Mouse (Mus musculus): ENCODE data around the gene Zscan21.
"Not testable (repeated sequence)": the region's sequence is repeated elsewhere in the genome, so short reads cannot be mapped to it uniquely, and the experiment has no call there.

The Zscan21 gene

GRCm38 (mm10) chr5:138116255-138117198 lies at the start of gene Zscan21:
Gene Zscan21, plus strand, starts transcription at chr5:138116903.
- DNase-seq (ENCODE audit: low read depth, low spot score), result peak; percentile 82

- no peak for DNase-seq (ENCODE audit: low read depth, low spot score)
These were observed 42.9 kb upstream of the Zscan21 start for GRCm38 (mm10) chr5:138073803-138074202.

- DNase-seq (ENCODE audit: low read depth, low spot score), result no peak
These were observed 41.0 kb upstream of the Zscan21 start for GRCm38 (mm10) chr5:138075684-138076083.

- no peak for DNase-seq (ENCODE audit: low read depth, low spot score)
These were observed 40.6 kb upstream of the Zscan21 start for GRCm38 (mm10) chr5:138076148-138076547.

GRCm38 (mm10) chr5:138080456-138080855 lies 36.2 kb upstream of the Zscan21 start:
- DNase-seq (ENCODE audit: low read depth, low spot score), result no peak

- no peak for DNase-seq (ENCODE audit: low read depth, low spot score)
These were observed 35.3 kb upstream of the Zscan21 start for GRCm38 (mm10) chr5:138081446-138081845.

- DNase-seq (ENCODE audit: low read depth, low spot score), result no peak
These were observed 33.3 kb upstream of the Zscan21 start for GRCm38 (mm10) chr5:138083318-138083900.

GRCm38 (mm10) chr5:138083936-138084335 lies 32.8 kb upstream of the Zscan21 start:
- DNase-seq (ENCODE audit: low read depth, low spot score), result no peak

- DNase-seq (ENCODE audit: low read depth, low spot score), result no peak
These were observed 32.2 kb upstream of the Zscan21 start for GRCm38 (mm10) chr5:138084507-138084906.

GRCm38 (mm10) chr5:138084996-138085395 lies 31.7 kb upstream of the Zscan21 start, which contains the start of gene Zkscan1:
Gene Zkscan1, plus strand, starts transcription at chr5:138085084.
- DNase-seq (ENCODE audit: low read depth, low spot score), result peak; percentile 75

- DNase-seq (ENCODE audit: low read depth, low spot score), result peak; percentile 32
These were observed 31.2 kb upstream of the Zscan21 start for GRCm38 (mm10) chr5:138085421-138085911.

GRCm38 (mm10) chr5:138086842-138087241 lies 29.9 kb upstream of the Zscan21 start:
- DNase-seq (ENCODE audit: low read depth, low spot score), result no peak

GRCm38 (mm10) chr5:138088366-138088765 lies 28.3 kb upstream of the Zscan21 start:
- DNase-seq (ENCODE audit: low read depth, low spot score), result no peak

- no peak for DNase-seq (ENCODE audit: low read depth, low spot score)
These were observed 27.6 kb upstream of the Zscan21 start for GRCm38 (mm10) chr5:138089108-138089551.

- DNase-seq (ENCODE audit: low read depth, low spot score), result no peak
These were observed 26.4 kb upstream of the Zscan21 start for GRCm38 (mm10) chr5:138090271-138090670.

GRCm38 (mm10) chr5:138090737-138091136 lies 26.0 kb upstream of the Zscan21 start:
- DNase-seq (ENCODE audit: low read depth, low spot score), result no peak

- DNase-seq (ENCODE audit: low read depth, low spot score), result no peak
These were observed 23.9 kb upstream of the Zscan21 start for GRCm38 (mm10) chr5:138092771-138093170.

- DNase-seq (ENCODE audit: low read depth, low spot score), result no peak
These were observed 22.2 kb upstream of the Zscan21 start for GRCm38 (mm10) chr5:138094474-138094873.

- DNase-seq (ENCODE audit: low read depth, low spot score), result no peak
These were observed 11.7 kb upstream of the Zscan21 start for GRCm38 (mm10) chr5:138104976-138105375.

- no peak for DNase-seq (ENCODE audit: low read depth, low spot score)
These were observed 9.6 kb upstream of the Zscan21 start for GRCm38 (mm10) chr5:138107130-138107529.

- not testable (repeated sequence) for DNase-seq (ENCODE audit: low read depth, low spot score)
These were observed 6.8 kb upstream of the Zscan21 start for GRCm38 (mm10) chr5:138109847-138110396.

Measured in c-Kit-negative CD71-positive TER-119-positive erythroid progenitor cells, embryonic 14.5 days (primary cell).